Mouse (Mus musculus) c-Kit-positive CD71-negative TER-119-negative erythroid progenitor cells, embryonic 14.5 days (primary cell): ENCODE results near the gene Echdc2.

ENCODE experiments used
- DNase-seq: peaks from one replicate; pipeline ENCODE4 v3.0.0-alpha.2; 2013; ENCODE audit warnings: low read depth

Echdc2 gene

DNA sequence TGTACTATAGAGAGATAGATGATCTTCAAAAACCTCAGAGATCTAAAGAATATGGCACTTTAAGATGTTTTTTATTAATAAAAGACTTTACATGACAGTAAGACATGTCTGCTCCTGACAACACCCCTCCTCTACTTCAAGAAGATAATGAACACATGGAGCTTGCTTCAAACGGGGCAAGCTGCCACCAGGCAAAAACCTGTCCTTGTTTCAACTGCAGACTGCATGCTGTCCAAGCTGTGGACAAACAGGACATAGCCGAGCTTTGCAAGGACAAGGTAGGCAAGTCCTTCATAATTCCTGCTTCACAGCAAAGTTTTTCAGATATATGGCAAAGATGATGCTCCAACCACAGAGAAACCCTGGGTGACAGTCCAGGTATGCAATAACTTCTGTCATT is 34.0 kb downstream of the Echdc2 start:
- DNase-seq = no peak

DNA sequence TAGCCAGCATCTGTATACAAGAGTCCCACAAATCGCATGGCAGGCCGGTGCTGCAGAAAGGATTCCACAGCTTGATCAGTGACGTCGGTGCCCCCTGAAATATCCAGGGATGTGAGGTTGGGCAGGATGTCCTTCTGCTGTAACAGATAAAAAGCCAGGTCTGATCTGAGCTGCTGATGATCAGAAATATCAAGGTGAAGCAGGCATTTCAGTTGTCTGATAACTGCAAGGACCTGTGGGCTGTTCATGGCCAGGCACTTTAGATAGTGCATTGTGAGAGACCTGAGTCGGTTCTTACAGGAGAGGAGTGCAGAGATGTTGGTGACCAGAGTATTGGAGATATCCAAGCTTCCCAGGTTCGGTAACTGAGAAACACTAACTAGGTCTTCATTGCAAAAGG is 39.4 kb downstream of the Echdc2 start:
- DNase-seq = no peak

DNA sequence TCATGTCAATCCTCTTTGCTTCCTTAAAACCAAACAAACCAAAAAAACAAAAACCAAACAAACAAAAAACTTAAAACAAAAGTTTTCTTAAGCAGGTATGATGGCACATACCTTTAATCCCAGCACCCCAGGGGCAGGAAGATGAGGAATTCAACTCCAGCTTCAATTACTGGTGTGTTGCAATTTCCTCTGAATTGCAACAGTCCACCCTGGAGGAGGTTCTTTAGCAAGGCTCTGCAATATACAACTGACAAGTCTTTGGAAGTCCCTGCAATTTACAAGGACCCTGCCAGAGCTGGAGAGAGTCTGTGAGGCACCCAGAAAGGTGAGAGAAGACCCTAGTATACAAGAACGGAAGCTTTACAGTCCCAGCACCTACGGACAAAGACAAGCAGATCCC is 47.8 kb downstream of the Echdc2 start:
- DNase-seq = no peak

DNA sequence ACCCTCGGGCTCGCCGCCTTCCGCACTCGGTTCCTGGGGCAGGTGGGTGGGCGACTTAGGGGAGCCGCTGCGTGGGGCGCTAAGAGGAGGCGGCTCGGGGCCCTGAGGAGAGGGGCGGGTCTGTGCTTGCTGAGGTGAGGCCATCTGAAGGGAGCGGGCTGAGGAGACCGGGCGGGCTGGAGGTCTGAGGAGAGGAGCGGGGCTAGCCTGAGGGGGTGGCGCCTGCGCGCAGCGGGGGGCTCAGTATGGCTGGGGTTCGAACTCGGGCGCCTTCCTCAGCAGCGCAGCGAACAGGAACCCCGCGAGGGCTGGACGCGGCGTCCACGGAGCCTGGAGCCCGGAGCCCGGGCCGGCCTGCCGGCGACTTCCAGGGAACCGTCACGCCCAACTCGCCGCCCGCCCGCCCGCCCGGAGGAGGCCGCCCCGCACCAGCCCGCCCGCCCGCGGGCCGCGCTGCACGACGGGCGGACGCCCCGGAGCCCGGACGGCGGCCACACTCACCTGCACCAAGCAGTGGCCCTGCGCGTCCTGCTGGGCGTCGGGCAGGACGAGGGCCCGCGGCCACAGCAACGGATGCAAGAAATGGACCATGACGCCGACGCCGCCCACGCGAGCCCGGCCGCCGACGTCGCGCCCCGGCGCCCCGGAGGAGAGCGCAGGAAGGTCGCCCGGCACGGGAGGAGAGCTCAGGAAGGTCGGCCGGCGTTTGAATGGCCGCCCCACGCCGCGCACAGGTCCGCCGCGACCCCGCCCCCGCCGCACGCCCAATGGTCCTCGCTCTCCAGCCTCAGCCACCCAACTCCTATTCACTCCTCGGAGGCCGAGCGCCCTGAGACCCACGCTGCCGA is 52.3 kb downstream of the Echdc2 start, which contains the start of gene Zyg11a:
Gene Zyg11a (minus strand): TSS at position 717 of the 848 bp plus-strand sequence.
- no peak for DNase-seq

DNA sequence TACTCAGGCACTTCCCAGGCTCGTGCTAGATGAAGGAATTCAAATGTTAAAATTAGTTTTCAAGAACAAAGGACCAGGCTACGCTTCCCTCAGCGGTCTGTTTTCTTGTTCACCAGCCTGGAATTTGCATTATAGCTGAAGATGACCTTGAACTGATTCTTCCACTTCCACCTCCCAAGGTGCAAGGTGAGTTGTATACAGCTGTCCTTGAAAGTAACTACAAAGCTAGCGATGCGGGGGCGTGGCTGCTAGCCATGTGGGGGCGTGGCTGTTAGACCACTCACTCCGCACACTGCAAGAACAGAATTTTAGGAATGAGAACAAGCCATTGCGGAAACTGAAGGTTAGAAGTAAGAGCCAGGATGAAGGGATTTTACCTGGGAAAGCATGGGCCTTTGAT is 53.8 kb downstream of the Echdc2 start:
- no peak for DNase-seq

DNA sequence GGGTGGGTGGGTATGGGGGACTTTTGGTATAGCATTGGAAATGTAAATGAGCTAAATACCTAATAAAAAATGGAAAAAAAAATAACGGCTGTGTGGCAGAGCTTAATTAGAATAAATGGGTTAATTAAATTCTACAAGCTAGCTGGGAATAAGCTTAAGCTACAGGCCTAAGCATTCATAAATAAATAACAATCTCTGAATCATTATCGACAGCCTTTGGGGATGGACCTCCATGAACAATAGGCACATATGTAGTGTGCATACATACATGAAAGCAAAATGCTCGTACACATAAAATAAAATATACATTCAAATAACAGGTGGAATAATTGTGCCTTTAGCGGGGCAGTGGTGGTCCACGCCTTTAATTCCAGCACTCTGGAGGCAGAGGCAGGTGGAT is 57.3 kb downstream of the Echdc2 start:
- no peak for DNase-seq

DNA sequence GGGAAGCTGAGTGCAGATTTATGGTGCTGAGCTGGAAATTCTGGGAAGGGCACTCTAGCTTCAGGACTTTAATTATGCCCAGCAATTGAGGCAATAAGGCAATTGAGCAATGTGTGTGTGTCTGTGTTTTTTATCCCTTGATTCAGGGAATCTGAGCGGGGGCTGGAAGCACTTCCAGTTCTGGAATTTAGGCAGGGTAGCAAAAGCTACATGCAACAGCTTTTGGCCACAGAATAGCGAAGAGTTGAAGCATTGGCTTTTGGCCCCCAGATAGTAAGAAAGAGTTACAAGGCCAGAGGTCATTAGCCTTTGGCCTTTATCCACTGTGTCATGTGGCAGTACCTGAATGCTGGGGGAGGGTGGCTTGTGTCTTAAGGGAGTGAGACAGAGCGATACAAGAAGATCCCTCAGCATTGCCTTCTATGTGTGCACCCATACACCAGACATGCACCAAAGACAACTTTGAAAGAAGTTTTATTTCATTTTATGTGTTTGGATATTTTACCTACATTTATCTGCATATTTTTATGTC is 60.2 kb downstream of the Echdc2 start:
- DNase-seq = no peak
